Mouse (Mus musculus) thymus, postnatal 36 days (tissue): ENCODE measurements around the gene Dus1l.
A peak's percentile ranks its signal among the peaks of the same experiment; 100 is the strongest.
"Not testable (repeated sequence)": the region's sequence is repeated elsewhere in the genome, so short reads cannot be mapped to it uniquely, and the experiment has no call there.

Experiments used
- DNase-seq, 2 experiments: peaks; one replicate each; pipeline ENCODE4 v3.0.0; 2022; ENCODE audit warnings: mixed read lengths in 2 of 2

Gene Dus1l

DNA sequence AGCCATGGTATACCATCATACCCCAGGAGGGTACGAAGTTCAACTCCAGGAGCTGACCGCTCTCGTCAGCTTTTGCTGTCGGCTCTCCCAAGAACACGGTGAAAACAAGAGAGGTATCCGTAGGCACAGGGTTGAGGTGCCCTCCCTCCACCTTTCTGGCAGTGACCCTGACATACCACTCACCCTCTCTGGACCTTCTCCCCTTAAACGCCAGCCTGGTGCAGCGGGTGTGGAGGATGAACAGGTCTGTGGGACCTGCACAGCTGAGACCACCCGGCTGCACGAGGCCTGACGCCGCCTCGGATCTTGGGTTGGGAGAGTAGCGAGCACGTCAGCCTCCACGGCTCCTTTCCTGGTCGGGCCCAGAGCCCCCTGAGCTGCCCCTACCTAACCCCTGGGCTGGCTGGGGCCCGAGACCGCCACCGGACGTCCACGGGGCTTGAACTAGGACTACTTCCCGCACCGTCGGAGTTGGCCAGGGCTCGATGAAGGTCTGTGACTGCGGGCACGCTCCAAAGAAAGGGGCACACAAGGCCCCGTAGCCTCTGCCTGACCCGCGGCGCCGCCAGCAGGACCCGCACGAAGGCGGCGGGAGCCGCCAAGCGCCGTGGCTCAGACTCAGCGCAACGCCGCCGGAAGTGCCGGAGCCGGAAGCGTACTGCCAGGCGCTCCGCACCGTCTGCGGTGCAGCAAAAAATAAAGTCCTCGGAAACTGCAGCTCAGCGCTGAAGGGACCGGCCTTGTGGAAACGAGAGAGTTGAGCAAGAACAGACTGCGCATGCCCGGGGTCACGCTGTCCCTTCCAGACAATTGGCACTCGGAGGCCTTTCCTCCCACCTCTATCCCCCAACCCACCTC is at the start of gene Dus1l:
Dus1l (minus strand) TSS at position 648 of the 858 bp plus-strand sequence.
- peak; percentile 95 to 99 for DNase-seq

DNA sequence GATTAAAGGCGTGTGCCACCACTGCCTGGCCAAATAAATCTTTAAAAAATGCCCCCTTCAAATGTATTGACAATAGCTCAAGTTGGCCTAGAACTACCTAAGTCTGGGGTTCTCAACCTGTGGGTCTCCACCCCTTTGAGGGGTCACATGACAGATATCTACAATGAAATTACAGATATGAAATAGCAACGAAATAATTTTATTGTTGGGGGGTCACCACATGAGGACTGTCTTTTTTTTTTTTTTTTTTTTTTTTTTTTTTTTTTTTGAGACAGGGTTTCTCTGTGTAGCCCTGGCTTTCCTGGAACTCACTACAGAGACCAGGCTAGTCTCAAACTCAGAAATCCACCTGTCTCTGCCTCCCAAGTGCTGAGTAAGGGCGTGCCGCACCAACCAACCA is 48.1 kb upstream of the Dus1l start:
- no peak for DNase-seq

DNA sequence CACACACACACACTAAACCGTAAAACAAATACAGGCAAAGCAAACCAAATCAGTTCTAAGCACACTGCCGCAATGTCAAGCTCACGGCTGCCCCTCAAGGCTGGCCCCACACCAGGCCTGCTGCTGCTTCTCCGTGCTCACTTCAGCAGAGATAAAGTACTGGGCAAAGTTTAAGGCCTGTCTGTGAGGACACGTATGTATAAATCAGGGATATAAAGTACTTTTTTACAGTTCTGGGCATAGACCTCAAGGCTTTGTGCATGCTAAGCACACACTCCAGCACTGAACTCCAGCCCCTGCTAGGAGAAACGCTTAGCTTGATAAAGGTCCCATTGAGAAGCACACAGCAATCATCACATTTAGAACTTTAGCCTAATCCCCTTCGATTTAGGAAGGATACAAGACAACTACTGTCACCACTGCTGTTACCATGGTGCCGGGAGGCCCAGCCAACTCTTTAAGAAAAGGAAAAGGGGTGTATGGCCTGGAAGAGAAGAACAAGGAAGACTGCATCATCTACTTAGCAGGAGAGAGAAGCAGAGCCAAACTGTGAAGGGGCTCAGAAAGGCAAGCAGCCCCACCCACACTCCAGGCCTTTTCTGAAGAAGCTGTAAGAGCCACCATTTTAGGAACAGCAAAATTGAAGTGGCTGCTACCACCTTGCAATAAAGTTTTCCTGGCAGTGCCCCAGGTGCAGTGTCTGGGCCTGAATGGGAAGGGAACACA is 37.5 kb upstream of the Dus1l start:
- DNase-seq = no peak

DNA sequence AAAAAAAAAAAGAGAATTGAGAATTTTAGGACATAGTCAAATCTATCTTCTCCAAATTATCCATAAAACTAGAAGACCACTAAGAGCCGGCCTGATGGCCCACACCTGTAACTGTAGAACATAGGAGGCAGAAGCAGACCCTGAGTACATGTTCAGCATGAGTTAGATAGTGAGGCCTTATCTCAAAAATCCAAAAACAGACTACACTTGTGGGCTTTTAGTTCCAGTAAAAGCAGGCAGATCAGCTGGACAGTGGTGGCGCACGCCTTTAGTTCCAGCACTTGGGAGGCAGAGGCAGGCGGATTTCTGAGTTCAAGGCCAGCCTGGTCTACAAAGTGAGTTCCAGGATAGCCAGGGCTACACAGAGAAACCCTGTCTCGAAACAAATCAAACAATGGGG is 36.8 kb upstream of the Dus1l start:
- DNase-seq = not testable (repeated sequence)

DNA sequence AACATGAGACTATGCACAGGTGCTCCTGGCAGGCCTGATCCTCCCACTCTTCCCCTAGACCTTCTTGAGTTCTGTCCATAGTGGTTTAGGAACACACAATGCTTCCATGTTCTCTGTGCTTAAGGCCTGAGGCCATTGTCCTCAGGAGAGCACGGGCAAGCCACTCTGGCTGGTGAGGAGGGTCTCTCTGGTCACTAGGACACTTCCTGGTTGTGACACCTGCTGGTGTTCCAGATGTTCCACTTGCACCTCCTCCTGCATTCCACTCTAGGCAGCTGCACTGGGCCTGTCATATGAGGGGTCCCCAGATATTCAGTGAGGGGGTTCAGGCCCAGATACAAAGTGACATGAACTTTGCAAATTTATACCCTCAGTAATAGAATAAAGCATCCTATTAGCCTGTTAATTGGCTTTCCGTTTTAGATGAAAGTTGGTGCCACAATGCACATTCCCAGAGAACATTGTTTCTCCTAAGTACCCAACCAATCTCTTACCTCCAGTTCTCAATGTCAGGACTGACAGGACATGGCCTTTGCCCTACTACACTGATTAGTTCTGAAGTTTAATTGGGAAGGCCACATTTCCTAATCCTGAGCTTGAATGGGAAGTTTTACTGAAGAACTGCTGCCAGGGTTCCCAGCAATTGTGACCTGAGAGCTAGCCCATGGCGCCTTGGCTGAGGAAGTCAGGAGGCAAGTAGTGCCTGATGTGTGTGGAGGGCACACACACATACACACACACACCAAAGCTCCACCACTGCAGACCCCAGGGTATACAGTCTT is 35.6 kb upstream of the Dus1l start:
- no peak for DNase-seq

DNA sequence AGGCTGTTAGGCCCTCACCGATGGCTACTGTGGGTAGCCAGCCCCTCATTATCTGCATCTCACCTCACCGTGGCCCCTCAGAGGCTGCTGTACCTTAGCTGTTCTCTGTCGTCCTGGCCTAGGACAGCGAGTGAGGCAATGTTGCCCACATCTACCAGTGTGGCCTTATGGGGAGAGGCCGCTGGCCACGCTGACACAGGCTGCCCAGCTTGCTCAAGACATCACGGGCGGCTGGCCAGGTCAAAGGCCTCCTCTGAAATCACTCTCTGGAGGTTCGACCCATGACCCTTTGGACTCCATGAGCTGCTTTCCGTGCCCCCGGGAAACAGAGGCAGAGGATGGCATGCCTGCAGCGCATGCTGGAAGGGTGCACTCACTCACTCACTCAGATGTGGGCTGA is 34.5 kb upstream of the Dus1l start:
- DNase-seq = no peak

DNA sequence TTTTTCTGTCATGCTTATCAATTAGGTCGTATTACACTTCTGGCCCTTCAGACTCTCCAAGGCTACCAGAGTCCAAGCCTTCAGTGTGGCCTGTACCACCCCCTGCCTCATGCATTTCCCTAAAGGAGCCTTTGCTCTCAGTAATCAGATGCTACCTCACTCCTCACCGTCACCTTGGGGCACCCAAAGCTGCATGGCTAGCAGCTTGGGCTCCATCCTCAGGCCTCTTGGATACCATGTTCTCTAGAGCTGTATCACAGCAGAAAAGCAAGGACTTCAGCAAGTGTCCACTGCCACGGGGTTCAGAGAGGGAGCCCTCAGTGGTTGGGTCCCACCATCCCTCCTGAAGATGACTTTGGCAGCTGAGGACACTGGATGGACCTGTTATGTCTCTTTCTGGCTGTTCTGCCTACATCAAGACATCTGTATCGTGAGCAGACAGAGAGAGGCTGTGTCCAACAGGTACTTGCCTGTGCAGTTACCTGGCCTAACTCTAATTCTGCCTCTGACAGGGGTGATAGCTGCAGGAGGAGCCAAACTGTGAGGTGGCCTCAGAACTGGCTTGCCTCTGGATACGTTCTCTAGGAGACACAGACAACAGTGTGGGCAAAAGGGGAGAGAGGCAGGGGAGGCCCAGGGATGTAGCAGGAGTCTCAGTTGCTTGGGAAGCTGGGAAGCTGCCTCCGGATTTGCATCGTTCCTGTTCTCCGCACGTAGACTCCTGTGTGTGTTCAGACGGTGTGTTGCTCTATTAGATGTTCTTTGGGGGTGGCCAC is 33.7 kb upstream of the Dus1l start:
- no peak for DNase-seq

DNA sequence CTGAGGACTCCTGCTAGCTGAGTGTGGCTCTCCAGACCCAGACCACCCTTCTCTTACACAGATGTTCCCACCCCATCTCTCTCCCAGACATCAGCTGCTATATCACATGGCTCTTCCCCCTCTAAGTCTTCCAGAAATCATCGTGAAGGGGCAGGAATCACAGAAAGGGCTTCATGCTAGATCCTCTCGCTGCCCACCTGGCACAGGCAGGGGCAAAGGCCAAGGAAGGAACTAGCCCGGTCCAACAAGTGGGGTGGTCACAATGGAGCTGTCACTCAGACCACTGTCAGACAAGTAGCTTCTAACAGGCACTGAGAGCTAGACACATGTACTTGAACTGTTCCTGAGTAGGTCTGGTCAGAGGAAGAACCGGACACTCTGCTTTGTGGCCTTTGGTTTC is 32.2 kb upstream of the Dus1l start:
- DNase-seq = no peak

DNA sequence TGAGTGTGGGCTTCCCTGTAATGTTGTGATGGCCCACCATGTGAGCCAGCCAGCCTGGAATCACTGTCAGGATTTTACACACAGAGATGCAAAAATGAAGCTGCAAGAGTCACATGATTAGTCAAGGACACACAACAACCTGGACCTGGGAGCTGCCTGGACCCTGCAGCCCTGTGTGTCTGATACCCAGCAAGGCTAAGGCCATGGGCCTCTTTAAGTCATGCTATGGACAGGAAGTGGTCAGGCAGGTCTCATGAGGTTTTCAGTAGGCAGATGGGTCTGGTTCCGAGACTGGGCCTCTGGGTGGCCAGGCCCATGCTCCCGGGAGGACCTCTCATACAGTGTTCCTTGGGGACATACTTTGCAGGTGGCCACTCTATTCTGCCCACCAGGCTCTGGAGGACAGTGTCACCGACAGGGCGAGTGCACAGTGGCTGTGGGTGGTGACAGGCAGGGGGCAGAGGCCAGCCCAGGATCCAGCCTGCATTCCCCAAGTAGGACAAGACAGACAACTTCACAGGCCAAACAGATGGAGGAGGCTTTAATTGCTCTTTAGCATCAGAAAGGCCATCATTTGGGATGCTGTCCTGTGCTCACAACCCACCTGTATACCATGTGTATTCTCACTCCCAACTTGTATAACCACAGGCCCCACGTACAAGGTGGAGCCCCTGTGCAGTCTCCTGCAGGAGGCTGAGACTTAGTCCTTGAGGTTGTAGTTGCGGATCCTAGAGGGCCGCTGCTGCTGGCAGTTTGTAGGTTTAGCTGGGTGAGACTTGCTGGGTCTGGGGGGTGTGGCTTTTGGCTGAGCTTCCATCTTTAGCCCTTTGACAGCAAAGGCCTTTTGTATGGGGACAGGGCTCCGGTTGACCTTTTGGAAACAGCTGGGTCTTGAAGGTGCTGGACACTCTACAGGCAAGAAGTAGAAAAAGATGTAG is 30.1 kb upstream of the Dus1l start:
- DNase-seq = no peak

DNA sequence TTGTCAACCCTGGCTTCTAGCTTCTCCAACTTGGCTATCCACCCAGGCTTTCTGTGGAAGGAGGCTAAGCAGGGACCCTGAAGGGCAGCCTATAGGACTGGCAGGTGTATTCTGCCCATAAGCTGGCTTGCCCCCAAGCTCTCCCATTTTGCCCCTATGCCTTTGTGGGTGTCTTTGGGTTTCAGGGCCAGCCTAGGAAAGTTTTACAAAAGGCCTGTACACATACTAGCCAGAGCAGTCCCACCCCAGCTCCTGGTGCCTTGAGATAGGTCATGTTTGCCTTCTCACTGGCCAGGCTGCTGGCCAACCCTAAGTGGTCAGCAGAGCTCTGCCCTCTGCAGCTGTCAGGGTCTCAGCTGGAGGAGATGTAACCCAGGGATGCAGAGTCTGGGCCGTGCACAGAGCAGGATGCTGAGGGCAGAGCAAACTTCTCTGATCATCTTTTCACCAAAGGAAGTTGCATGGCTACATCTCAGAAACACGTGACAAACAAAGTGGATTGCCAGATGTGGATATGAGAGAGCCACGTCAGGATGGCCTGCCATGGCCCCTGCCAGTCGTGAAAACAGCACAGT is 29.2 kb upstream of the Dus1l start:
- peak in 1 of 2 experiments; percentile 16 for DNase-seq

DNA sequence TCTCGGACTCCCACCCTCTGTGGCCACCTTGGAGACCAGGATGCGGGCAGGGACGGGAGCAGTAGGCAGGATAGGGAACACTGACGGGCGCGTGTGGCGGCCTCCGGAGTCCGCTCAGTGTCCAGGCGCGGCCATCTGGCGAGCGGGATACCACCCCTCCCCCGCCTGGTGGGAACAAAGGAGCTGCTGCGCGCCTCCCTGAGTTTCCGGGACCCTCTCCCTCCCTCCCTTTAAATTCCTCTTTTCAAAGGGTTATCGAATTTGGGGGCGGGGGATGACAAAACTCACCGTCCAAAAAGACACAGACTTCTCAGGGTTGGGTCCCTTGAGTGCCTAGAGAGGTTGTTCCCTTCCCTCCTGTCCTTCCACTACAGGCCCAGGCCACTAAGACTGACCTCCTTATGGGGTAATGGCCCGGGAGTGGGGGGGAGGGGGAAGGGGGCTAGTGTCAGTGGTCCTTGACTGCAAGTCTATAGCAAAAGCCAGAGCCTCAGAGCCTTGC is 28.6 kb upstream of the Dus1l start:
- no peak for DNase-seq

DNA sequence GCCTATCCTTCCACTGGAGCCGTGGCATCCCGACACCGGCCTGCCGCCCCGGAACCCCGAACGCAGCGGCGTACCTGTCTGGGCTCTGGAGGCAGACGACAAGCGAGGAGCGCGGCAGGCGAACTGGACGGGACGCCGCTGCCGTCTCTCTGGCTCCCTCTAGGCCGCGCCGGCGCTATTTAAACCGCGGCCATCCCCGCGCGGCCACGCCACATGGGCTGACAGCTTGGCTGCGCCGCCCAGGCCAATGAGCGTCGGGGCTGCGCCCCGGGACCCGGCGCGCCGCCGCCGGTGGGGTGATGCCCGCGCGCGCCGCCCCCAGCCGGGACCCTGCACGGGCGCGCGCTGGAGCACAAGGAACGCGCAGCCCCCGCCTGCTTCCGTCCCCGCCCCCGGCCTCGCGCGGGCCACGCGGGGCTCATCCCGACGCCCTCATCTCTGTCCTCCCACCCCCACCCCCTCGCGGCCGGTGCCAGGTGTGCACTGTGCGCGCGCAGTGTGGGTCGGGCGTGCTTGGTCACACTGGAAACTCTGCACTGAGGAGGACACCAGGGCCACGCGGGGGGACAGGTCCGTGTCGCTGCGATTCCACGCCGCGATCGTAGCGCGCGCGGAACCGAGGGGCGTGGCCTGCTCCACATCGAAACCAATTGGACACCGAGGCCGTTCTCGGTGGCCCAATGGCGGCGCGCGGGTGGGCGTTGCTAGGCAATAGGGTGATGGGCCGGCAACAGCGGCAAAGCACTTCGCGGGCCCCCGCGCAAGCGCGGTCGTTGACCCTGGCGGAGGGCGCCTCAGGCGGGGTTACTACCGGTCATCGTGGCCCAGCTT is 28.0 kb upstream of the Dus1l start, which contains the start of gene Fasn:
Fasn (minus strand) TSS at position 592 of the 831 bp plus-strand sequence.
- peak; percentile 95 to 97 for DNase-seq

DNA sequence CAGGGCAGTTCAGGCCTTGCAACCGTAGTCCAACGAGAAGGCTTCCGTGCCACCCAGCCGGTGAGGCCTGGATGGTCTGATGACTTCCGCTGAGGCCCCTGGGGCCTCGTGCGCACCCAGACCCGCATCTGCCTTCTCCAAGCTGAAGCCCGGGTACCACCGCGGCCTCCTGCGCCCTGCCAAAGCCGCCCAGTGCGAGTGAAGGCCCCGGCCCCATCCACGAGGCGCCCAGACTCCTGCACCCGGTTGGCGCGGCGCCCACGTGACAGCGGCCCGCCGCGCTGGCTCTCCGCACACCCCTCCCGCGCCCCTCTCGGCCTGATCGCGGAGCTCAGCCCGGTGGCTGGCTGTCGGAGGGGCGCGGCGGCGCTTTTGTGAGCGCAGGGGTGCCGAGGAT is 27.3 kb upstream of the Dus1l start:
- DNase-seq = no peak

DNA sequence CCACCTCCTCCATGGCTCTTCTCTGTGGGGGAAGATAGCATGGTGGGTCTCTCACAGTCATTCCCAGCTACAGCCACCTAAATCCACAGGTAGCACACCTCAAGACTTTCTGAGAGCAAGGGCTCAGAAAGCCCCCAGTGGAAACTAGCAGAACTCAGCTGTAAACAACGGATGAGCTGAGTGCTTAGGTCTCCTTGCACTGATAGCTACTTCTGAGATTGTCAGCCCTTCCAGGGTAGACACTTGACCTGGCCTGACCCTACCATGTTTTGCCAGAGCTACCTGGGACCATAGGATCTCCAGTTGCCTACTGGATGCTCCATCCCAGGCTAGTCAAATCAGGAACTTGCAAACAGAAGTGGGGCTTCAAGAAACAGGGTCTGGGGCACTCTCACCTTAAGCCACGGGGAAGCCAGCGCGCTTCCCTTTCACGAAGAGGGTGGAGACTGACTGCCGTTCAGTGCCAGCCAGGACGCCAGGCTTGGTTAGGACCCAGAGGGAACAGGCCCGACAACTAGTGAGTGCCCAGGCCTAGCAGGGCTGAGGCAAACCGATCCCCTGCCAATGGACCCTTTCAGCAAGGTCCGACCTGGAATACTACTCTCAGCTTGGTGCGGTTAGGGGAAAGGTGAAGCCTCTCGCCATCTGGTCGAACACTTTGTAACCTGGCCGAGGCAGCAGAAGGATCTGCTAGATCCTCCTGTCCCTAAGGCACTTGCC is 26.8 kb upstream of the Dus1l start:
- DNase-seq = peak; percentile 27 to 37

DNA sequence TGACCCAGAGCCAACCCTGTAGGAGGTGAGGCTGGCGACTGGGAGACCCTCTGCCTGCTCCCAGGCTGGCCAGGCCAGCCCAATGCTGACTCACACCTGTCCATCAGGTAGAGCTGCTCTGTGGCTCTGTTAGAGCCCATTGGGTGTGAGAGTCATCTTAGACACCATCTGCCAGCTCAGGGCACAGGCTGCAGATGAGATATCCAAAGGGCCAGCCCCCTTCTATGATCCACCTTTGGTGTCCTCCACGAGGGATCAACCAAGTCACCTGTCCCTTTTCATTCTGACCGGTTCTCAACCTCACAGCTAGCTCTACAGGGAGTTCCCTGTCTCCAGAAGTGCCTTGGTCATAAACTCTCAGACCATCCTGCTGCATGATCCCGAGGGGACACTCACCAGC is 26.1 kb upstream of the Dus1l start:
- no peak for DNase-seq

DNA sequence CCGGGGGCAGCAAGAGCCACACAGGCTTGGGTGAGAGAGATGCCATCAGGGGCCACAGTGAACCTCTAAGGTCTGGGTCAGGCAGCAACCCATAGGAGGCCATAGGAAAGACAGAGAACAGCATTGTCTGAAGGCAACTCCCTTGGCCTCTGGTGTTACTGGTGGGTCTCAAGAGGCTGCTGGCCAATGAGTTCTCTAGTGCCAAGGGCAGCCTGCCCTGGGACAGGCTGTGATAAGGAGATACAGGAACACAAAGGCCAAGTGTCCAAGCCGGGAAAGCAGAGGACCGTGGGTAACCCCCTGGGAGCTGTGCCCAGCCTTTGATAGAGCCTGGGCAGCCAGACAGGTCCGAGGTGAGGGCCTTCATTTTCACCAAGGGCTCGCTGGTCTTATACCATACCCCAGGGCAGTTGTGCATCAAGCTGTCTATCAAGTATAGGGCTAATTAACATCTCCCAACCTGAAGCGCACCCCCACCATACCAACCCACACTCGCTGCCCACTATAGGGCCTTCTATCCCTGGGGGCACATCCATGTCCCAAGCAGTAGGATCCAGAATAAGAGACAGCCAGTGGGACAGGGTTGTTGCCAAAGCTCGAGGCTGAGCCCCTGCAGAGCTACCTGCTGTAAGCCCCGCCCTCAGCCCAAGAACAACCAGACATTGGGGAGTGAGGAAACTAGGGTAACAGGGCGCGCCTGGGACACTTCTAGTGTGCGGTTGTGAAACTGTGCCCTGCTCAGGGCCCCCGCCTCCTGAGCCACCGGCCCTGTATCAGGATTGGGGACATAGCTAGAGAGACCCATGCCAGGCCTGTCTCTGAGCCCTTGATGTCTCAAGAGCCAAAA is 25.1 kb upstream of the Dus1l start:
- DNase-seq = no peak

DNA sequence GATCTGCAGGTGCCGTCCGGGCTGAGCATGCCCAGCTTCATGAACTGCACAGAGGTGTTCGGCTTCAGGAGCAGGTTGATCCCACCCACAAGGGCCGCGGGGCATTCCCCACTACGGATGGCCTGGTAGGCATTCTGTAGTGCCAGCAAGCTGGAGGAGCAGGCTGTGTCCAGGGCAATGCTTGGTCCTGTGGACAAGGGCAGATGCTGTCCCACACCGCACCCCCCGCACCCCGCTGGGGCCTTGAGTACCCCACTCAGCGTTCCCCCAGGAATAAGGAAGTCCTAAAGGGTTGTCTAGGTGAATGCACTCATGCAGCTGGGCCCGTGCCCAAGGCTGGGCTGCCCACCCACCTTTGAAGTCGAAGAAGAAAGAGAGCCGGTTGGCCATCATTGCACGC is 24.3 kb upstream of the Dus1l start:
- no peak for DNase-seq

DNA sequence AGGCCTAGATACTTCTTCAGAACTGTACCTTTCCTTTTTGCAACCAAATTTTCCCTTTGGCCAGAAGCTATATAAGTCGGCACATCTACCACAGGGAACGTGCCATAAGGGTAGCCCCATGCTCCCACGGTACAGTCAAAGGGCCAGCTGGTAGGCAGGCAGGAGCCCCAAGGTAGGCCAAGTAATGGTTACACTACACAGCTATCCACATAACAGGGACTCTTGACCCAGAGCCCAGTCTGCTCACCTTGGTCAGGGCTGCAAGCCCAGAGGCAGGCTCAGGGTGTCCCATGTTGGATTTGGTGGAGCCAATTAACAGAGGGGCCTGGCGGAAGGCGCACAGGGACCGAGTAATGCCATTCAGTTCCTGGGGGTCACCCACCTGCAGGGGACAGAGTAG is 23.4 kb upstream of the Dus1l start:
- DNase-seq = no peak
